Mouse (Mus musculus) neural tube, embryonic 14.5 days (tissue): Measurements from ENCODE around the gene Trim71. TPM values are rescaled to one million over a fixed set of nuclear protein-coding genes. Genes with fewer than 3 reads are reported as not detected.

Experiments
- ATAC-seq: fragments of 200-750 bp; cut with Nextera tagmentation; 2 replicates; pipeline ENCODE4 v1.8.0; 2017; ENCODE audit warnings: low read depth, mild to moderate bottlenecking, moderate TSS enrichment, moderate library complexity
- H3K27ac ChIP-seq: fragments of 300-500 bp; sonication (generic); 2 replicates; pipeline ENCODE4 v1.5.1; 2014; ENCODE audit warnings: low read depth, mild to moderate bottlenecking, control low read depth, low read length, moderate library complexity, mixed read lengths
- H3K27me3 ChIP-seq: fragments of 300-500 bp; sonication (generic); 2 replicates; pipeline ENCODE4 v1.6.1; 2014; ENCODE audit warnings: low read length; ENCODE audit not compliant: control insufficient read depth, insufficient read depth
- H3K36me3 ChIP-seq: fragments of 300-500 bp; sonication (generic); 2 replicates; pipeline ENCODE4 v1.6.1; 2014; ENCODE audit warnings: low read length, mixed read lengths; ENCODE audit not compliant: control insufficient read depth, insufficient read depth
- H3K4me1 ChIP-seq: fragments of 300-500 bp; sonication (generic); 2 replicates; pipeline ENCODE4 v1.6.1; 2014; ENCODE audit warnings: low read length; ENCODE audit not compliant: control insufficient read depth, insufficient read depth
- H3K4me2 ChIP-seq: fragments of 300-500 bp; sonication (generic); 2 replicates; pipeline ENCODE4 v1.6.1; 2014; ENCODE audit warnings: mild to moderate bottlenecking, low read depth, low read length, control low read depth
- H3K4me3 ChIP-seq: fragments of 300-500 bp; sonication (generic); 2 replicates; pipeline ENCODE4 v1.5.1; 2014; ENCODE audit warnings: low read depth, low read length, control low read depth, mixed read lengths
- H3K9ac ChIP-seq: fragments of 300-500 bp; sonication (generic); replicated peaks from 2 replicates; pipeline ENCODE4 v1.6.1; 2014; ENCODE audit warnings: low read depth, mild to moderate bottlenecking, control low read depth, low read length, mixed read lengths
- H3K9me3 ChIP-seq: fragments of 300-500 bp; sonication (generic); 2 replicates; pipeline ENCODE4 v1.6.1; 2016; ENCODE audit warnings: low read length; ENCODE audit not compliant: control insufficient read depth
- WGBS: fragments of 180-500 bp; shearing (Covaris S2); extraction: QIAGEN DNeasy Blood & Tissue Kit; methylation state at CpG from one replicate; pipeline ENCODE4 v1.1.7; 2014; 5-methylcytosine and 5-hydroxymethylcytosine counted together
- polyA plus RNA-seq: library from polyadenylated mRNA; unstranded; fragments of >200 nt; fragmentation: Nextera tagmentation; extraction: Ambion mirVana; gene quantifications from 2 replicates; pipeline ENCODE4 v1.2.1, GENCODE M21; 2014

Trim71 gene
- 0.28 and 0.32 TPM in 2 replicates for polyA plus RNA-seq

DNA sequence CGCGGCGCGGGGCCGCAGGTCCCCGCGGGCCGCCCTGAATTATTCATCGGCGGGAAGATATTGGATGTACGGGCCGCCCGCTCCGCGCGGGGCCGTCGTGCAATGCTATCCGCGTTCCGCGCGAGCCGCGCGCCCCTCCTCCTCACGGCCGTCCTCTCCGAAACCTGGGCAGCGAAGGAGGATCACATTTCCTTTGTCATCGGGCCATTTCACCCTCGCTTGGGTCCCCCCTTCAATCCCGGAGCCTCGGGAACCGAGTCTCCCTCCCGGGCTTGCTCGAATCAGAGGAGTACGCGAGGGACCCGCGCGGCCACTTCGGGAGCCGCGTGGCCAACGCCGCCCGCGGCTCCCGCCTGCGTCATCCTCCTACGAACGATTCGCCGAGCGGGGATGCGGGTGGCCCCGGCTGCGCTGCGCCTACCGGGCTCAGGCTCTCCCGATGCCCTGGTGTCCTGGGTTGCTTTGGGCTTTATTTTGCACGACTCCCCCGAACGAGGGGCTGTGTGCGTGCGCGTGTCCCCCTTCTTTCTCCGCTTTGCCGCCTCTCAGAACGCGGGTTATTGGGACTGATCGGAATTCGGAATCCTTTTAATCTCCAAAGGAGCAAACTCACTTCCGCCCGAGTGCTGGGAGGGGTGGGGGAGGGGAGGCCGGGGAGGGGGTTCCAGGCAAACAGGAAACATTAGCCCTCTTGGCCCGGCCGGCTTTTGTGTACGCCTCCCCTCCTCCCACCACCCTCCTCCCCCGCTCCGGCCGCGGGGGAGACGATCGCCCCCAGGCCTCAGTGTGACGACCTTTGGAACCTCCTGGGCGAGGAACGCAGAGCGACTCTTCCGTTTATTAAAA, at the start of gene Trim71:
Gene Trim71, minus strand, starts transcription at position 609 of the 846 bp plus-strand sequence.
- ATAC-seq, result peak; percentile 52
- H3K4me1 ChIP-seq, result peaks cover 16% of the 10 kb centered on the region; the same call in 1 of the 2 replicates
- peak within 1 kb of the TSS; percentile 66 for H3K9ac ChIP-seq
- peaks cover 19% of the 10 kb centered on the region for H3K27me3 ChIP-seq
- H3K36me3 ChIP-seq, result no peaks in the 10 kb centered on the region
- peak within 1 kb of the TSS; percentile 58 for H3K4me3 ChIP-seq
- H3K27ac ChIP-seq, result peak within 1 kb of the TSS; percentile 69
- peak within 1 kb of the TSS; percentile 79 for H3K4me2 ChIP-seq
- no peaks in the 10 kb centered on the region for H3K9me3 ChIP-seq
- WGBS, result under 1% methylated on average over 88 of the region's 91 CpGs

DNA sequence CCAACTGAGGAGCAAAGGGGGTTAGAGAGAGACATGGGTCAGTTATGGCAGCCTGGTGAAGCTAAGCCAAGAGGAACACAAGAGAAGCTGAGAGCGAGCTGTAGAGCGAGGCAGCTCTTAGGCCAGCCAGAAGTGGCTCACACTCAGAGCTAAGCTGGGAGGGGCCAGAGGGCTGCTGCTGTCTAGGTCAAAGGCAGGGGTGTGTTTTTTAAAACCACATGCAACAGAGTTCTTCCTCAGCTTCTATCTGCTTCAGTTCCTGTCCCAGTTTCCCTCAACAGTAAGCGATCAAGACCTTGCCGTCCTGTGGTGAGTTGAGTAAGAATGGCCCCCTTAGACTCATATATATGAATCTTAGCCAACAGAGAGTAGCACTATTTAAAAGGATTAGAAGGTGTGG, 48.9 kb upstream of the Trim71 start:
- H3K36me3 ChIP-seq, result peaks cover 44% of the 10 kb centered on the region
- no peak overlapping the region for H3K9ac ChIP-seq
- no peak overlapping the region for H3K4me3 ChIP-seq
- no peak overlapping the region for H3K4me2 ChIP-seq
- H3K4me1 ChIP-seq, result no peaks in the 10 kb centered on the region
- no peaks in the 10 kb centered on the region for H3K27me3 ChIP-seq
- 96% methylated on average over 4 of the region's 4 CpGs for WGBS
- no peaks in the 10 kb centered on the region for H3K9me3 ChIP-seq
- no peak overlapping the region for H3K27ac ChIP-seq
- no peak for ATAC-seq

DNA sequence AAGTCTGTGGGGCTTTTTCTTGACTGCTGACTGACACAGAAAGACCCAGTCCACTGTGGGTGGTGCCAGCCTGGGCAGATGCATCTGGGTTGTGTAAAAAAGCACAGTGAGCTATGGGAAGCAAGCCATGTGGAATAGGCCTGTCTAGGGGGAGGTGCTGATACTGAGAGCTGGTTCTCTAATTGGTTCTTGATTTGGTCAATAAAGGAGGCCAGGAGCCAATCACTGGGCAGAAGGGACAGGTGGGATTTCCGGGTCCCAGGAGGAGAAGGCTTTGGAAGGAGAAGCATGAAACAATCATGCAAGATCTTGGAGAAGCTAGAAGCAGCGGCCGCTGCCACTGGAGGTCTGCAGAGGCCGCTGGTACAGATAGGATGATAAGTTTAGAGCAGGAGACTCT, 48.4 kb upstream of the Trim71 start:
- Histone ChIP-seq H3K9me3 (no peaks in the 10 kb centered on the region), H3K27ac (no peak overlapping the region), H3K36me3 (peaks cover 40% of the 10 kb centered on the region), H3K27me3 (no peaks in the 10 kb centered on the region), H3K4me1 (no peaks in the 10 kb centered on the region), H3K4me2 (no peak overlapping the region), H3K4me3 (no peak overlapping the region), H3K9ac (no peak overlapping the region)
- no peak for ATAC-seq
- WGBS, result 88% methylated on average over 4 of the region's 4 CpGs

DNA sequence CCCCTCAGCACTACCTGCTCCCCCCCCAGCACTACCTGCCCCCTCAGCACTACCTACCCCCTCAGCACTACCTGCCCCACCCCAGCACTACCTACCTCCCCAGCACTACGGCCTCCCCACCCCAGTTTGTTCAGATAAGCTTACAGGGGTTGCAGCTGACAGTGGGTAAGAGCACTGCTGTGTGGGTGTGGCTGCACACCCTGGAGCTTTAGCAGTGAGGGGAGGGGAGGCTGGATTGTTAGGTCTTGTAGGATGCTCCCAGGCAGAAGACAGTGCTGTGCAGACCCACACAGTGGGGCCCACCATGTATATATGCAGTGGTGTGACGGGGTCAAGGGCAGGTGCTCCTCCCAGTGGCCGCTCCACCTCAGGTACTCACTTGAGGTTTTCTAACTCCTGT, 46.1 kb upstream of the Trim71 start:
- H3K27ac ChIP-seq, result no peak overlapping the region
- peaks cover 31% of the 10 kb centered on the region for H3K36me3 ChIP-seq
- no peaks in the 10 kb centered on the region for H3K27me3 ChIP-seq
- no peaks in the 10 kb centered on the region for H3K9me3 ChIP-seq
- ATAC-seq, result no peak
- no peak overlapping the region for H3K4me2 ChIP-seq
- H3K9ac ChIP-seq, result no peak overlapping the region
- no peaks in the 10 kb centered on the region for H3K4me1 ChIP-seq
- H3K4me3 ChIP-seq, result no peak overlapping the region
- 96% methylated on average over 3 of the region's 3 CpGs for WGBS

DNA sequence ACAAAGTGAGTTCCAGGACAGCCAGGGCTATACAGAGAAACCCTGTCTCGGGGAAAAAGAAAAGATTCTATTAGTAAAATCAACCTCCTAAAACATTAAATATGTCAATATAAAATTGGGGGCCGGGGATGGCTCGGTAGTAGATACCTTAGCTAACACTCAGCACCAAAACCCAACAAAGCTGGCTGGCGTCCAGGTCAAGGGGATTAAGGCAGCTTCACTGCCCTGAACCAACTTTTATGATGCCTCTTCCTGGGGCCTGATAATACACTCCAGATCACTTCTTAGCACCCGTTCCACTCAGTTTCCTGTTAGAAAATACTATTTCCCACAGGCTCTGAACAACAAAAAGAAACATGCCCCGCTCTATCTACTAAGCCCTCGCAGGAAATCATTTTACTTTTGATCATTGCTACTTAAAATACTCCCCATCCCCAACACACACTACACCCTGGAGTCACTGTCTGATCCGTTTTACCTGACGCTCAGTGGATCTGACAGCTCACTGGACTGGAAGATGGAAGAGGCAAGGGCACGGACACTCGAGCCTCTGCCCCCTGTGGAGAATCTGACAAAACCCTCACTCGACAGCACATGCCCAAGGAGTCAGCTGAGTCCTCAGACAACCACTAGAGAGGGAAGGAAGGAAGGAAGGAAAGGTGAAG, 39.8 kb upstream of the Trim71 start:
- no peaks in the 10 kb centered on the region for H3K9me3 ChIP-seq
- H3K36me3 ChIP-seq, result peaks cover 7% of the 10 kb centered on the region
- ATAC-seq, result no peak
- H3K9ac ChIP-seq, result no peak overlapping the region
- no peaks in the 10 kb centered on the region for H3K4me1 ChIP-seq
- 74% methylated on average over 12 of the region's 12 CpGs for whole genome bisulfite sequencing
- H3K27ac ChIP-seq, result no peak overlapping the region
- no peak overlapping the region for H3K4me2 ChIP-seq
- H3K4me3 ChIP-seq, result no peak overlapping the region
- H3K27me3 ChIP-seq, result no peaks in the 10 kb centered on the region

DNA sequence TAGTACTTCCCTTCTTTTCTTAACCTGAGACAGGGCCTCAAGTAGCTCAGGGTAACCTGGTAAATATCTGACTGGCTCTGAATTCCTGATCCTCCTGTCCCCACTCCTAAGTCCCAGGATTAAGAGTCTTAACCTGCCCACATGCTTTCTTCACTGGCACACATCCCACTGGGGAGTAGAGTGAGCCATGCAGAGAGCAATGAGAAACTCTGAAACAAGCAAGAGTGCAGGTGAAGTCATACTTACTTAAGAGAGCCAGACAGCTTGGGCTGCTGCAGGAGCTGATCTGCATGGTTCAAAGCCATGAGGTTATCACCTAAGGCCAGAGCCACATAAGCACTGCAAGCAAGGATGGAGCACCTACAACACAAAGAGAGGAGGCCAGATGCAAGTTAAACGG, 36.9 kb upstream of the Trim71 start:
- Histone ChIP-seq H3K27ac (no peak overlapping the region), H3K9me3 (no peaks in the 10 kb centered on the region), H3K36me3 (peaks cover 23% of the 10 kb centered on the region), H3K9ac (no peak overlapping the region), H3K4me3 (no peak overlapping the region), H3K27me3 (no peaks in the 10 kb centered on the region), H3K4me2 (no peak overlapping the region), H3K4me1 (no peaks in the 10 kb centered on the region)
- 48% methylated on average over 1 of the region's 1 CpGs for WGBS
- no peak for ATAC-seq

DNA sequence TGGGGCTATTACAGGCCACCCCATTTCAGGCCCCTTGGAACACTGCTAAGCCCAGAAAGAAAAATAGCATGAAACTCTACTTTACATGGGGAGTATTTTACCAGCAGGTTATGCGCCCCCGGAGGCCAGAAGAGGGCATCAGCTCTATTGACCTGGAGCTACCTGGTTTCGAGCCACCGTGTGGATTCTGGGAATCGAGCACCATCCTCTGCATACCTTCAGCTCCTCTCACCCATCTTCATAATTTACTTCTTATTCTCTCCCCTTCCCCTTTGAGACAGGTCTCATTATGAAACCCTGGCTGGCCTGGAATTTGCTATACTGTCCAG, 20.8 kb upstream of the Trim71 start:
- 31% methylated on average over 5 of the region's 5 CpGs for WGBS
- no peak for ATAC-seq

DNA sequence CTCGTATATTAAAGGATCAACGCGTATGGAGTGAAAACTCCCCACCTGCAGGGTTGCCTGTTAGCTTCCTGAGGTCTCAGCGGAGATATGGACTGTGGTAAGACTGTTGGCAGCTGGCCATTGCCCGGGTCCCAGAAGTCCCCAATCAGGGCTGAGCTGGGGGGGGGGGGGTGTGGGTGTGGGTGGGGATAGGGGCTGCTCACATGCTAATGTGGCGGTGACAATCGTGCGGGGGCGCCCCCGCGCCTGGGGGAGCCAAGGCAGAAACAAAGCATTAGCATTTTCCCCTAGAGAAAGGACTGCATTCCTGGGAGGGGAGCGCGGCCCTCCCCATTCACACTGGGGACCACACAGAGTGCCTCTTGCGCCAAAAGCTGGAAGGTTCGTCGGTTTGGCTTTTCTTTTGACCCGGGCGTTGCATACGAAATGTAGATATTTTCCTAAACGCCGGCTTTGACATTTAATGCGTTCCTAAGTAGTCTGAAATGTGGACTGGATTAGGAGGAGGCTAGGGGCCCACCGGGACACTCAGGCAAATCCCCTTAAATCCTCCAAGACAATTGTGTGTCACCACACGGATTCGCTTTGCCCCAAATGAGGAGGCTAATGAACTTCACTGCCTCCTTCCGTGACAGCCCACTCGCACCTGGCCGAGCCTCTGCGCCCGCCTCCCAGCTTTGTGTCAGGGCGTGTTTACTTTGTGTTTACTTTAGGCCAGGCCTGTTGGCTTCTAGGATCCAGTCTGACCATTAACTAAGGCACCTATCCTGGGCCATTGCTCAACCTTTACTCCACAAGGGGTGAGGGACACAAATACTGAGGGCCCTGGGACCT, 20.2 kb upstream of the Trim71 start:
- H3K9me3 ChIP-seq, result no peaks in the 10 kb centered on the region
- peak overlapping the region; percentile 4; the same call in 1 of the 2 replicates for H3K4me3 ChIP-seq
- peaks cover 8% of the 10 kb centered on the region for H3K36me3 ChIP-seq
- no peaks in the 10 kb centered on the region for H3K27me3 ChIP-seq
- peak overlapping the region; percentile 39 for H3K4me2 ChIP-seq
- no peak overlapping the region for H3K9ac ChIP-seq
- H3K27ac ChIP-seq, result no peak overlapping the region
- no peaks in the 10 kb centered on the region for H3K4me1 ChIP-seq
- peak; percentile 61; the same call in 1 of the 2 replicates for ATAC-seq
- WGBS, result 4% methylated on average over 31 of the region's 31 CpGs

More for the DNA sequence above, 20.8 kb upstream of the Trim71 start:
- no peak overlapping the region for H3K4me2 ChIP-seq
- no peaks in the 10 kb centered on the region for H3K9me3 ChIP-seq
- no peak overlapping the region for H3K27ac ChIP-seq
- peaks cover 9% of the 10 kb centered on the region for H3K36me3 ChIP-seq
- no peaks in the 10 kb centered on the region for H3K4me1 ChIP-seq
- H3K27me3 ChIP-seq, result no peaks in the 10 kb centered on the region
- H3K4me3 ChIP-seq, result no peak overlapping the region
- no peak overlapping the region for H3K9ac ChIP-seq
